Mouse (Mus musculus) adrenal gland, adult (tissue): Measurements from ENCODE around the gene 4930595D18Rik.

Source experiments
- DNase-seq, 2 experiments: peaks; one replicate each; pipeline ENCODE4 v3.0.0; 2022 to 2023; ENCODE audit warnings: low spot score in 1 of 2; ENCODE audit not compliant: inconsistent age in 2 of 2

The 4930595D18Rik gene

DNA sequence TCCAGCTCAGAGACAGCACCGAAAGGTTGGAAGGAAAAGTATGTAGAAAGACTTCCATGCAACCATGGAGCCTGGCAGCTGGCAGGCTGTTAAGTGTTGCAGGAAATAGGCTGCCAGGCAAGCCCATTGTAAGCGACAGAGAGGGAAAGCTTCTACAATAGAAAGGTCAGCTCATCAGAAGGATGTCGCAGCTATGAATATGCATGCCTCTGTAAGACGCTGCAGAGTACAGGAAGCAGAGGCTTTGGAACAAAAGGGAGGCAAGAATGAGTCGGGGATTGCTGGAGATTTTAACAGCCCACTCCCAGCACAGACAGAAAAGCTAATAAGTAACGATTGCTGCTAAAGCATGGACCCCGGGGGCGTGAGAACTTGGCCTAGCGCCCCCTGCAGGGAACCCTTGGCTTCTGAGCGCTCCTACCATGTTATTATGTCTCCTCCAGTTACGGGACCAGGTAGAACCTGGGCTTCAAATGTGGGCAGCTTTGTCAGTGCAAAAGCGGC is 41.2 kb downstream of the 4930595D18Rik start:
- no peak for DNase-seq

DNA sequence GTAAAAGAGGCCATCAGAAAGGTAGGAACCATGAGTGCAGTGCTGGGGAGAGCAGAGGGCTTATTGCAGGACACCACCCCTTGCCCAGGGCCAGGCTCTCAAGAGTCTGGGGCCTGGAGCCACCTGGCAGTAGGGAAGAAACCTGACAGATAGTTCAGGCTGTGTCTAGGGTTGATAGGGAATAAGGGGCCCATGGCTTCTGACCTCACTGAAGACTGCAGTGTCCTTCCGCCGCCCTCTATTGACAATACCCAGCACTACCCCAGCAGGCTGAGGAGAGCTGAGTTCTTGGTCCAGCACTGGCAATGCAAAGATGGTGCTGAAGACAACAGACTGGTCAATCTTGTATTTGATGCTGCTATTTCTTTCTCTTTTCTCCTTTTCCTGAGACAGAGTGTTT is 47.2 kb downstream of the 4930595D18Rik start:
- no peak for DNase-seq

DNA sequence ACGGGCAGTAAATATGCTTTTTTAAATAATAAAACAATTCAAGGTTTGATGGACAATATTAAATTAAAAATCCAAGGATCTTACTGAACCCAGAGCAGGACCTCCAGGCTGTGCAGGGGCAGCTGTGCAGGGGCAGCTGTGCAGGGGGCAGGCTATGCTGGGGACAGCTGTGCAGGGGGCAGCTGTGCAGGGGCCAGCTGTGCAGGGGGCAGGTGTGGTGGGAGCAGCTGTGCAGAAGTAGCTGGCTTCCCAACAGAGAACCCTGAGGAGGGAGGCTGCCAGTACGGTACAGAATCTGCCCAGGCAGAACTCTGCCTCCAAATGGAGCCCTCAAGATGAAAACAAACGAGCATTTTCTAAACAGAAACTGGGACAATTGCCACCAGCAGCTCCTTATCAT is 48.3 kb downstream of the 4930595D18Rik start:
- DNase-seq, result no peak

DNA sequence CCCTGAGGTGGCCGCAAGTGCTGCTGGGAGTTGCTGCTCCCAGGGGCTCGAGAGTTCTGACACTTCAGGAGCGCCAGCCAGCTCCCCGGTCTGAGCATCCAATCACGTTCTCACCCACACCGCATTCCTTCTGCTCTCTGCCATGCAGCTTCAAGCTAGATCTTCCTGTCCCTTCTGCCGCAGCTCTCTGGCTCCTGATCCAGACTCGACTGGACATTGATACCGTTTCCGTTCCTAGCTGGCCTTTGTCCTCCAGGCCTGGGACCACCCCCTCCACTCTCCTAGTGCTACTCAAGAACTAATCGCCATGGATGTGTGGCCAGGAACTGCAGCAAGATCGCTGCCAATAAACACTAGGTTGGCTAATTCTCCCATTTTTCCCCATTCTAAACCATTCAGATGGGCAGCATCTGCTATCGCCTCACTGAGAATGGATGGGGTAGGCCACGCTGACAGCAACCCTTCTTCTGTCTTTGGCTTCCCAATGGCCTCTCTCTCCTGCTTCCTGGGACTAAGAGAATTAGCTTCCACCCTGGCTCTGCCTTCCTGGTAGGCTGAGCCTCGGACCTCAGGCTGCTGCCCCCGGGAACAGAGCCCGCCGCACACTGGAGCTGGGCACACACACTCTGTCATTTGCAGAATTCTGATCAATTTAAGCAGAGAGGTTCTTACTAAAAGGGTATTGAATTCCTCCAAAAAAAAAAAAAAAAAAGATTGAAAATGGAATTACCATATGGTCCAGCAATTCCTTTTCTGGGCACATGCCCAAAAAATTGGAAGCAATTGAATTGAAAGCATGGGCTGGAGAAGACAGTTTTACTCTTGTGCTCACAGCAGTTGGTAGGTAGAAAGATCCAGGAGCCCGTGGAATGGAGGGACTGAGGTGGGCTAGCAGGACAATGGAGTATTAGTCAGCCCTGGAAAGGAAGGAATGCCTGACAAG is 49.2 kb downstream of the 4930595D18Rik start:
- DNase-seq, result no peak

DNA sequence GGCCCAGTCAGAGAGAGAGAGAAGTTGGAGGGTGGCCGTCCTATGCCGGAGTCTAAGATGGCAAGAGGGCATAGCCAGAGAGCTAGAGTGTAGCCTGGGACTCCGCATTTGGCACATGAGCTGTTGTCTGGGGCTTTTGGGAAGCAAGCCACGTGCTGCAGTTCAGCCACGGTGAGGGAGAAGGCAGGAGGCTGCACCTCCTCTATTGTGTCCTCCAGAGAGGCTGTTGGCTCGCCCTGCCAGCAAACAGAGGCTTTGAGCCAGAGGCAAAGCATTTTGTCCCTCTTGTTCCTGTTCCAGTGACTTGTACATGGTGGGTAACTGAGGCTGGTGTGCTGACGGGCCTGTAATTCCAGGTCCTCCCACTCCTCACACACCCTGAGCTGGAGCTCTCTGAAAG is 50.1 kb downstream of the 4930595D18Rik start:
- peak in 1 of 2 experiments; percentile 22 for DNase-seq

DNA sequence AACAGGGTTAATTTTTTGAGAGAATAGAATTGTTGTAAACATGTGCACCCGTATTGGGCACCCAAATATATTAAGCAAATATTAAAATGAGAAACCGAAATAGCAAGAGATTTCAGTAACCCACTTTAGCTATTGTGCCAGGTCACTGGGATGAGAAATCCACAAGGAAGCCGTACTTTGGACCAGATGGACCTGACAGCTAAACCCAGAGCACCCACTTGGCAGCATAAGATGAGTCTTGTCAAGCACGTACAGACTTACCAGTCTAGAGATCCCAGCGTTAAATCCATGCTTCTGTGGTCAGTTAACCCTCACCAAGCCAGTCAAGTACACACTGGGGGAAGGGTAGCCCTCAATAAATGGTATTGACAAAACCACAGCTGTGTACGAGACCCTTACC is 58.6 kb downstream of the 4930595D18Rik start:
- no peak for DNase-seq

DNA sequence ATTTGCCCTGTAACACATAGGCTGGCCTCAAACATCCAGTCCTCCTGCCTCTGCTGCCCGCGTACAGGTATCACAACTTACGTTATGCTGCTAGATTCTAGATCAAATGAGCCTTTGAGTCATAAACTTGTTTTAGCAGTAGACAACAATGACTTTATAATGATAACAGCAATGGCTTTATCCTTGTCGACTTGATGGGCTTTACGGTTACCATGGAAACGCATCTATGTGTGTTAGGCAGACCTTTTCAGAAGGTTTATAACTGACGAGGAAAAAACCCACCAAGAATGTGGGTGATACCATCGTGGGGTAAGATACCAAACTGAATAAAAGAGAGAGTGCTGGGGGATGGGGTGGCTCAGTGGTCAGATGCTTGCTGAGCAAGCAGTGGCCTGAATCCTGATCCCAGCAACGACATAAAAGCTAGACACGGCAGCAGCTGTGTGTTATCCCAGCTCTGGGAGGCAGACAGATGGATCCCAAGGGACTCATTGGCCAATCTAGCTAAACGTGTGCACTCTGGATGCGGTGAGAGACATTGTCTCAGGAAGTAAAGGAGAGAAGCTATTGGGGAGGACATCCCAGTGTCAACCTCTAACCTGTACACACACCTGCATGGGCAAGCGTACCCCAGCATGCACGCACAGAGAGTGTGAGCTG is 59.6 kb downstream of the 4930595D18Rik start:
- DNase-seq, result no peak

DNA sequence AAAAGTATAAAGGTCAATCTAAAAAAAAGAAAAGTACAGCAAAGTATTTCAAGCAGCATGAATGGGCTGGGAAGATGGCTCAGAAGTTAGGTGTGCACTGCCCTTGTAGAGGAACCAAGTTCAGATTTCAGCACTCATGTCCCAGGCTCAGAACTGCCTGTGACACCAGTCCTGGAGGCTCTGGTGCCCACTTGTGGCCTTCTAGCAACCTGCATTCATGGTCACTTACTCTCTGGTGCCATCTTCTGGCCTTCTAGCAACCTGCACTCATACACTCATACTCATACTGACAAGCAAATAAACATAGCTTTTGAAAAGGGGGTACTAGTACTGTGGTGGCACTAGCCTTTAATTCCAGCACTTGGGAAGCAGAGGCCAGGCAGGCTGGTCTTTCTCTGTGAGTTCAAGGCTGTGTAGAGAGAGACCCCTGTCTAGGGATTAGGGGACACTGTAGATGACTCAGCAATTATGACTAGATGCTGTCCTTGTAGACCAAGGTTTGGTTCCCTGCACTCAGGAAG is 61.9 kb downstream of the 4930595D18Rik start:
- DNase-seq, result peak; percentile 23 to 73

DNA sequence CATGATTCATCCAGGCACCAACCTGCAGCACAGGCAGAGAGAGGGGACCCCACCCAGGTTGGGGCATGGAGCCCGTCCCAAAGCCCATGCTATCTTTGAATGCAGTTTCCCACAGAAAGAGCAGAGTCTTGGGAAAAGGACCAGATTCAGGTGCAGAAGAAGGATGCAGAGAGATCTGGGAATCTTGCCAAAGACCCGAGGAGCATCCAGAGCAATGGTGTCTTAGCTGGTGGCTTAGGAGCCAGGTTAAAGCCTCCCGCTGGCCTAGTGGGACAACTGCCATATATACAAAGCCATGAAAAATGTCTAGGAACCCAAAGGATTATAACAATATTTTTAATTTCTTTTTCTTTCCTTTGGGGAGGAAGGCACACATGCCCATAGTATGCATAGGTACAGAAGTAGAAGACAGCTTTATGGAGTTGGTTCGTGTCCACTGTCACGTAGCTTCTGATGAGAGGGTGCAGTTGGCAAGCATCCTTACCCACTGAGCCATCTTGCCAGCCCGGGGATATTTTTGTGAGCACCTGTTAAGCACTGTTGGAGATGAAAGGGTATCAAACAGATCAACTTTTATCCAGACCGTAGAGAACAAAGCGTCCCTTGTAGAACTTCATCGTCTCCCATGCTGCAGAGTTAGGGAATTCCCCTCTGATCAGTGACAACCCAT is 63.2 kb downstream of the 4930595D18Rik start:
- no peak for DNase-seq

DNA sequence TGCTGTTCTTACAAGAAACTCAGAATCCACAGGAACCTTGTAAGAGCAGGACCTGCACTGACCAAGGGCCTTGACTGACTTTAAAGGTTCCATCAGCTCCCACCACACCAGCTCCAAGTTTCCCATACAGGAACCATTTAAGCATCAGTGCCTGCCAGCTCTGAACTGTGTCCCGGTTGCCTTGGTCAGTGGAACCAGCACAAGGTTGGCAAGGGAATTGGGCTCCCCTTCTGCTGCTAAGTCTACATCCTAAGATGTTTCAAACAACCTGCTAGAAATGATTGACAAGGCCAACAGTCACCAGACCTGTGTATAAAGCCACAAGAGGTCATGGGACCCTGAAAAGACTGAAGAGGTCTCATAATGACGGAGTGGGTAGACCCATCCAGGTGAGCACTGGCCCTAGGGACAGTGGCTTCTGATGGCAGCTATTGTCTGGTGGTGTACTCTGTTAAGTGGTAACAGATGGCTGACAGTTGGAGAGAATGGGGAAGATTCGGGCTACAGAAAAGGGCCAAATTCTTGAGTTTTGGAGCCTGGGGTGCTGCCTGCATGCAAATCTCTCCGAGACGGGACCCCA is 64.7 kb downstream of the 4930595D18Rik start:
- DNase-seq, result no peak

DNA sequence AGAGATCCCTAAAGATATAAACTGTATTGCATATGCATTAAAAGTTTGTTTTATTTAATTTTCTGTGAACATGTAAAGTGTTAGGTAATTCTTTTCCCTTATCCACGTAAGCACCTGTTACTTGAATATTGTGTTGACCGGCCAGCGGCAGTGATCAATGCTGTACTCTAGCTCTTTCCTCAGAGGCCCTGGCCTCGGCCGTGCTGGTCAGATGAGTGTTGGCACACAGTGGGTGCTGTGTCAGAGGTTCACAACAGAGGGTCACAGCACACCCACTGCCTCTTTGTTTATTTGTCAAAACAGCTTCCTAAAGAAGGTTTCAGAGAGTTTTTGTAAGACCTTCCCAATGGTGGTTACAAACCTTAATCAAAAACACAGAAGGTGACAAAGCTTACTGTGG is 69.7 kb downstream of the 4930595D18Rik start:
- DNase-seq, result no peak

DNA sequence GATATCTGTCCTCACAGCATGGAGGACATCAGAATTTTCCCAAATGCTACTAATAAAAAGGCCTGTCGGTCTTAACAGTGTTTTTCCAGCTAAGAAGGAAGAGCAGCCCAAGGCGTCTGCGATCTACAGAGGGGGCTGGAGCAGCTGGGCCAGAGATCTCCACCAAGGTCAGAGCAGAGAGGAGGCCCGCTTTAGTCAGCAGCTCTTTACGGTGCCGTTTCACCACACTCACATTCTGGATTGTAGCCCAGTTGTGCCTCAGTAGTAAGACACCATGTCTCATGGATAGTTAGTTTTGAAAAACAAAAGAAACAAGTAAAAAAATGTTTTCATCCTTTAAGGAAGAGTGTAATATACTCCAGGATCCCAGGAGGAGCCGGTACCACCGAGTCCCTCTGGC is 73.1 kb downstream of the 4930595D18Rik start:
- DNase-seq, result peak; percentile 72 to 87
